Mouse (Mus musculus) myocyte (in vitro differentiated cells): ENCODE results near the gene Oprl1. TPM values are rescaled to one million over a fixed set of nuclear protein-coding genes. Genes with fewer than 3 reads are reported as not detected.

Experiments used
- H3K27me3 ChIP-seq: one replicate; pipeline ENCODE4 v1.6.1; 2011; ENCODE audit not compliant: control insufficient read depth, insufficient read depth, insufficient read length
- H3K36me3 ChIP-seq: one replicate; pipeline ENCODE4 v1.6.1; 2011; ENCODE audit not compliant: control insufficient read depth, insufficient read depth
- H3K4me2 ChIP-seq: one replicate; pipeline ENCODE4 v1.6.1; 2011; ENCODE audit warnings: low read depth, control low read depth
- H3K4me3 ChIP-seq: one replicate; pipeline ENCODE4 v1.5.1; 2011; ENCODE audit warnings: mild to moderate bottlenecking, control low read depth, moderate library complexity
- H3K79me2 ChIP-seq: one replicate; pipeline ENCODE4 v1.6.1; 2011; ENCODE audit not compliant: control insufficient read depth, insufficient read depth
- H3ac ChIP-seq: one replicate; pipeline ENCODE4 v1.6.1; 2011; ENCODE audit not compliant: control insufficient read depth, insufficient read length
- CEBPB ChIP-seq: IDR thresholded peaks from 2 replicates; pipeline ENCODE4 v1.6.1; 2011; ENCODE audit warnings: mild to moderate bottlenecking, moderate library complexity; ENCODE audit not compliant: poor library complexity, insufficient read depth, severe bottlenecking
- E2F4 ChIP-seq: IDR thresholded peaks from one replicate; pipeline ENCODE4 v1.6.1; 2011; ENCODE audit warnings: mild to moderate bottlenecking, control low read depth, moderate library complexity; ENCODE audit not compliant: insufficient read depth
- MAX ChIP-seq: IDR thresholded peaks from one replicate; pipeline ENCODE4 v1.6.1; 2011; ENCODE audit warnings: low read depth, mild to moderate bottlenecking, control low read depth
- MYOD1 ChIP-seq, 3 experiments: IDR thresholded peaks; one replicate each; pipeline ENCODE4 v1.6.1; 2011; ENCODE audit warnings: control low read depth in 2 of 3, low read depth in 2 of 3, mild to moderate bottlenecking in 2 of 3, moderate library complexity in 1 of 3; ENCODE audit not compliant: insufficient read length in 2 of 3, control insufficient read depth in 1 of 3
- MYOG ChIP-seq, 3 experiments: IDR thresholded peaks; one replicate each; pipeline ENCODE4 v1.6.1; 2011; ENCODE audit warnings: control low read depth in 2 of 3, low read depth in 2 of 3, mild to moderate bottlenecking in 2 of 3; ENCODE audit not compliant: insufficient read length in 2 of 3, control insufficient read depth in 1 of 3, insufficient read depth in 1 of 3
- POLR2A ChIP-seq: IDR thresholded peaks from one replicate; pipeline ENCODE4 v1.6.1; 2011; ENCODE audit warnings: low read depth, mild to moderate bottlenecking, control low read depth, moderate library complexity; ENCODE audit not compliant: insufficient read length
- POLR2AphosphoS2 ChIP-seq: IDR thresholded peaks from one replicate; pipeline ENCODE4 v1.6.1; 2011; ENCODE audit warnings: low read depth, control low read depth; ENCODE audit not compliant: insufficient read length
- REST ChIP-seq: IDR thresholded peaks from one replicate; pipeline ENCODE4 v1.6.1; 2011; ENCODE audit warnings: mild to moderate bottlenecking, control low read depth, moderate library complexity; ENCODE audit not compliant: insufficient read depth, insufficient read length
- SRF ChIP-seq: IDR thresholded peaks from one replicate; pipeline ENCODE4 v1.6.1; 2011; ENCODE audit warnings: low read depth; ENCODE audit not compliant: control insufficient read depth, insufficient read length
- TCF12 ChIP-seq: IDR thresholded peaks from one replicate; pipeline ENCODE4 v1.6.1; 2011; ENCODE audit warnings: mild to moderate bottlenecking, control low read depth; ENCODE audit not compliant: poor library complexity, insufficient read depth, severe bottlenecking
- TCF3 ChIP-seq: IDR thresholded peaks from one replicate; pipeline ENCODE4 v1.6.1; 2011; ENCODE audit warnings: low read depth, control low read depth; ENCODE audit not compliant: insufficient read length
- USF1 ChIP-seq: IDR thresholded peaks from one replicate; pipeline ENCODE4 v1.6.1; 2011; ENCODE audit warnings: low read depth, mild to moderate bottlenecking, control low read depth, moderate library complexity
- polyA plus RNA-seq: library from polyadenylated mRNA; unstranded; fragments of >200 nt; fragmentation: generic; extraction: Trizol; gene quantifications from one replicate; pipeline ENCODE4 v1.2.1, GENCODE M21; 2012; ENCODE audit warnings: missing spikeins

The Oprl1 gene
- polyA plus RNA-seq, 1 experiment, result not detected

GRCm38 (mm10) chr2:181673501-181673900 lies 41.3 kb upstream of the Oprl1 start:
- TF ChIP-seq TCF12 (no peak), E2F4 (no peak), POLR2A (no peak), CEBPB (no peak)

GRCm38 (mm10) chr2:181674934-181675333 lies 39.9 kb upstream of the Oprl1 start:
- peak overlapping the region; percentile 82 for H3K4me2 ChIP-seq
- TF ChIP-seq MYOD1 (IDR thresholded peaks at IDR 0.05; ENCODE audit: control insufficient read depth in 1 of 3, insufficient read length in 2 of 3, low read depth in 2 of 3) (no peak), TCF3 (no peak), CEBPB (no peak), POLR2AphosphoS2 (no peak)
- no peaks in the 10 kb centered on the region for H3K79me2 ChIP-seq
- no peak overlapping the region for H3K4me3 ChIP-seq
- H3K36me3 ChIP-seq, result no peaks in the 10 kb centered on the region
- H3K27me3 ChIP-seq, result peaks cover 26% of the 10 kb centered on the region
- H3ac ChIP-seq, result no peak overlapping the region

More at GRCm38 (mm10) chr2:181673501-181673900, 41.3 kb upstream of the Oprl1 start:
- Histone ChIP-seq H3K4me3 (no peak overlapping the region), H3K4me2 (no peak overlapping the region), H3ac (no peak overlapping the region), H3K79me2 (no peaks in the 10 kb centered on the region), H3K36me3 (no peaks in the 10 kb centered on the region), H3K27me3 (peaks cover 33% of the 10 kb centered on the region)

- H3K36me3 ChIP-seq, result no peaks in the 10 kb centered on the region
- H3K27me3 ChIP-seq, result peaks cover 21% of the 10 kb centered on the region
- no peaks in the 10 kb centered on the region for H3K79me2 ChIP-seq
- no peak overlapping the region for H3ac ChIP-seq
- H3K4me3 ChIP-seq, result no peak overlapping the region
- peak overlapping the region; percentile 82 for H3K4me2 ChIP-seq
- TF ChIP-seq MAX (no peak), E2F4 (no peak), POLR2A (peak; percentile 50)
Observed at GRCm38 (mm10) chr2:181675454-181675853, 39.4 kb upstream of the Oprl1 start.

GRCm38 (mm10) chr2:181676424-181676823 lies 38.4 kb upstream of the Oprl1 start:
- TF ChIP-seq MYOG (IDR thresholded peaks at IDR 0.05; ENCODE audit: control insufficient read depth in 1 of 3, insufficient read depth in 1 of 3, insufficient read length in 2 of 3, low read depth in 2 of 3) (no peak), POLR2A (no peak), E2F4 (no peak), SRF (no peak), TCF3 (no peak), USF1 (no peak)
- H3K79me2 ChIP-seq, result no peaks in the 10 kb centered on the region
- no peaks in the 10 kb centered on the region for H3K36me3 ChIP-seq
- H3ac ChIP-seq, result no peak overlapping the region
- H3K27me3 ChIP-seq, result peaks cover 11% of the 10 kb centered on the region
- peak overlapping the region; percentile 82 for H3K4me2 ChIP-seq
- no peak overlapping the region for H3K4me3 ChIP-seq

GRCm38 (mm10) chr2:181677096-181677754 lies 37.6 kb upstream of the Oprl1 start:
- Histone ChIP-seq H3K36me3 (no peaks in the 10 kb centered on the region), H3K4me2 (no peak overlapping the region), H3ac (no peak overlapping the region), H3K27me3 (peaks cover 8% of the 10 kb centered on the region), H3K79me2 (no peaks in the 10 kb centered on the region), H3K4me3 (no peak overlapping the region)
- TF ChIP-seq USF1, result no peak
- TF ChIP-seq MYOG (IDR thresholded peaks at IDR 0.05; ENCODE audit: control insufficient read depth in 1 of 3, insufficient read depth in 1 of 3, insufficient read length in 2 of 3, low read depth in 2 of 3), result no peak
- no peak for TF ChIP-seq E2F4
- TF ChIP-seq MYOD1 (IDR thresholded peaks at IDR 0.05; ENCODE audit: control insufficient read depth in 1 of 3, insufficient read length in 2 of 3, low read depth in 2 of 3), result no peak
- TF ChIP-seq CEBPB, result no peak
- no peak for TF ChIP-seq SRF
- no peak for TF ChIP-seq POLR2AphosphoS2
- TF ChIP-seq TCF12, result no peak
- no peak for TF ChIP-seq REST
- TF ChIP-seq TCF3, result no peak
- no peak for TF ChIP-seq MAX
- TF ChIP-seq POLR2A, result no peak

GRCm38 (mm10) chr2:181677755-181678098 lies 37.1 kb upstream of the Oprl1 start:
- no peak overlapping the region for H3K4me3 ChIP-seq
- TF ChIP-seq POLR2AphosphoS2 (no peak), MYOG (IDR thresholded peaks at IDR 0.05; ENCODE audit: control insufficient read depth in 1 of 3, insufficient read depth in 1 of 3, insufficient read length in 2 of 3, low read depth in 2 of 3) (no peak), TCF12 (no peak), CEBPB (no peak), E2F4 (no peak), TCF3 (no peak), REST (no peak), SRF (no peak), MYOD1 (IDR thresholded peaks at IDR 0.05; ENCODE audit: control insufficient read depth in 1 of 3, insufficient read length in 2 of 3, low read depth in 2 of 3) (no peak), MAX (no peak), POLR2A (no peak), USF1 (no peak)
- H3K36me3 ChIP-seq, result no peaks in the 10 kb centered on the region
- no peak overlapping the region for H3K4me2 ChIP-seq
- H3K79me2 ChIP-seq, result no peaks in the 10 kb centered on the region
- H3K27me3 ChIP-seq, result peaks cover 8% of the 10 kb centered on the region
- H3ac ChIP-seq, result no peak overlapping the region
